Mouse (Mus musculus): ENCODE measurements around the gene Eno3. TPM values are rescaled to one million over a fixed set of nuclear protein-coding genes. Genes with fewer than 3 reads are reported as not detected.

The Eno3 gene
- total RNA-seq, 2 experiments from 2014 or later = 5,193 to 5,983 TPM

Small RNAs within 50 kb of the gene (microRNA-seq; reads per million reads assigned to microRNA genes)
- 0 to 0.64 reads per million in 2 experiments for gene Mir6925

Other genes with a start within 250 kb of the Eno3 start
- gene Pelp1, start 247.2 kb upstream of the Eno3 start, total RNA-seq (2021) = 10 to 100 TPM; 20.2 to 21.4 TPM
- 10 to 100 TPM; 11.0 TPM for gene Arrb2, start 224.6 kb upstream of the Eno3 start, total RNA-seq (2021)
- gene Med11, start 205.3 kb upstream of the Eno3 start, total RNA-seq (2021) = 10 to 100 TPM in 1 of 2 experiments, 1 to 10 TPM in 1; 7.6 to 11.0 TPM
- 1 to 10 TPM in 1 of 2 experiments, under 1 TPM in 1; 0.52 to 1.6 TPM for gene Zmynd15, start 197.8 kb upstream of the Eno3 start, total RNA-seq (2021)
- 1 to 10 TPM; 3.4 to 5.1 TPM for gene Cxcl16, start 197.2 kb upstream of the Eno3 start, total RNA-seq (2021)
- gene Tm4sf5, start 152.0 kb upstream of the Eno3 start, total RNA-seq (2021) = not detected
- gene Vmo1, start 142.6 kb upstream of the Eno3 start, total RNA-seq (2021) = not detected
- gene Gltpd2, start 138.0 kb upstream of the Eno3 start, total RNA-seq (2021) = not detected
- 100 to 1,000 TPM; 326 to 361 TPM for gene Psmb6, start 131.8 kb upstream of the Eno3 start, total RNA-seq (2021)
- not detected for gene Gm40193, start 124.3 kb upstream of the Eno3 start, total RNA-seq (2021)
- 10 to 100 TPM; 16.4 to 21.3 TPM for gene Pld2, start 117.1 kb upstream of the Eno3 start, total RNA-seq (2021)
- 10 to 100 TPM; 28.6 to 37.0 TPM for gene Mink1, start 94.3 kb upstream of the Eno3 start, total RNA-seq (2021)
- not detected for gene 4930544D05Rik, start 41.4 kb upstream of the Eno3 start, total RNA-seq (2021)
- gene Chrne, start 38.0 kb upstream of the Eno3 start, total RNA-seq (2021) = 10 to 100 TPM; 30.7 to 35.0 TPM
- under 1 TPM; 0.12 to 0.29 TPM for gene Gp1ba, start 18.1 kb upstream of the Eno3 start, total RNA-seq (2021)
- gene Rnf167, start 10.0 kb upstream of the Eno3 start, total RNA-seq (2021) = 10 to 100 TPM; 41.9 to 43.7 TPM
- gene Slc25a11, start 9.7 kb upstream of the Eno3 start, total RNA-seq (2021) = 100 to 1,000 TPM; 252 to 283 TPM
- 100 to 1,000 TPM; 465 to 491 TPM for gene Pfn1, start 2.6 kb upstream of the Eno3 start, total RNA-seq (2021)
- 100 to 1,000 TPM; 131 to 133 TPM for gene Spag7, start 12.2 kb downstream of the Eno3 start, total RNA-seq (2021)
- gene Camta2, start 30.9 kb downstream of the Eno3 start, total RNA-seq (2021) = 10 to 100 TPM; 20.6 to 21.8 TPM
- gene Inca1, start 43.0 kb downstream of the Eno3 start, total RNA-seq (2021) = 1 to 10 TPM; 1.6 to 2.5 TPM
- gene Kif1c, start 43.3 kb downstream of the Eno3 start, total RNA-seq (2021) = 100 to 1,000 TPM; 195 to 205 TPM
- gene Zfp3, start 107.0 kb downstream of the Eno3 start, total RNA-seq (2021) = 10 to 100 TPM; 11.6 to 12.4 TPM
- not detected for gene Scimp, start 155.4 kb downstream of the Eno3 start, total RNA-seq (2021)
- gene Rabep1, start 187.6 kb downstream of the Eno3 start, total RNA-seq (2021) = 10 to 100 TPM; 27.5 to 30.4 TPM

Data from gastrocnemius, postnatal 10 days (tissue).